Mouse (Mus musculus) embryonic fibroblast, embryonic 13.5 days (primary cell): ENCODE data around the gene Thsd4.

Experiments
- CTCF ChIP-seq: IDR thresholded peaks from 2 replicates; pipeline ENCODE4 v1.5.1; 2011; ENCODE audit warnings: mild to moderate bottlenecking, control low read depth, low read length, moderate library complexity, borderline replicate concordance; ENCODE audit not compliant: insufficient read depth
- POLR2A ChIP-seq: IDR thresholded peaks from 2 replicates; pipeline ENCODE4 v1.6.1; 2011; ENCODE audit warnings: low read depth, mild to moderate bottlenecking, control low read depth, low read length, moderate library complexity

- TF ChIP-seq POLR2A (no peak), CTCF (peak; percentile 37; the same call in 1 of the 2 replicates)
These were observed 433.7 kb downstream of the Thsd4 start for GRCm38 (mm10) chr9:60088101-60088500.
